Mouse (Mus musculus) splenic B cell, adult 2 months (primary cell): ENCODE data around the gene Fam206a.

Source experiments
- DNase-seq: peaks from one replicate; pipeline ENCODE4 v3.0.0-alpha.2; 2011; ENCODE audit warnings: low read depth, low spot score
- H3K27me3 ChIP-seq: 2 replicates; pipeline ENCODE4 v1.6.1; 2012; ENCODE audit warnings: mild to moderate bottlenecking, low read length, moderate library complexity, mixed read lengths; ENCODE audit not compliant: control insufficient read depth, poor library complexity, insufficient read depth, severe bottlenecking
- H3K36me3 ChIP-seq: 2 replicates; pipeline ENCODE4 v1.6.1; 2012; ENCODE audit warnings: mild to moderate bottlenecking, low read length, moderate library complexity, mixed read lengths; ENCODE audit not compliant: control insufficient read depth, poor library complexity, insufficient read depth, severe bottlenecking

Fam206a gene

GRCm38 (mm10) chr4:56801907-56802668 lies at the start of gene Fam206a, which contains the start of gene Elp1:
Fam206a (plus strand) TSS chr4:56802345.
Elp1 (minus strand) TSS chr4:56802331.
- Histone ChIP-seq H3K27me3 (no peaks in the 10 kb centered on the region), H3K36me3 (peaks cover 4% of the 10 kb centered on the region)
- DNase-seq, result peak; percentile 94

- DNase-seq, result no peak
- Histone ChIP-seq H3K36me3 (peaks cover 16% of the 10 kb centered on the region), H3K27me3 (no peaks in the 10 kb centered on the region)
Observed at GRCm38 (mm10) chr4:56756021-56756420, 46.1 kb upstream of the Fam206a start.

GRCm38 (mm10) chr4:56756966-56757600 lies 45.1 kb upstream of the Fam206a start:
- no peak for DNase-seq
- Histone ChIP-seq H3K27me3 (no peaks in the 10 kb centered on the region), H3K36me3 (peaks cover 18% of the 10 kb centered on the region)

GRCm38 (mm10) chr4:56757693-56758092 lies 44.5 kb upstream of the Fam206a start:
- Histone ChIP-seq H3K36me3 (peaks cover 18% of the 10 kb centered on the region), H3K27me3 (no peaks in the 10 kb centered on the region)
- peak; percentile 6 for DNase-seq

GRCm38 (mm10) chr4:56767861-56768284 lies 34.3 kb upstream of the Fam206a start:
- no peak for DNase-seq
- peaks cover 16% of the 10 kb centered on the region for H3K36me3 ChIP-seq

GRCm38 (mm10) chr4:56768913-56769312 lies 33.2 kb upstream of the Fam206a start:
- Histone ChIP-seq H3K36me3 (peaks cover 20% of the 10 kb centered on the region), H3K27me3 (no peaks in the 10 kb centered on the region)
- DNase-seq, result no peak

More at GRCm38 (mm10) chr4:56767861-56768284, 34.3 kb upstream of the Fam206a start:
- no peaks in the 10 kb centered on the region for H3K27me3 ChIP-seq

- no peak for DNase-seq
- H3K27me3 ChIP-seq, result no peaks in the 10 kb centered on the region
- peaks cover 17% of the 10 kb centered on the region for H3K36me3 ChIP-seq
Observed at GRCm38 (mm10) chr4:56771065-56771464, 31.1 kb upstream of the Fam206a start.

GRCm38 (mm10) chr4:56791373-56791772 lies 10.8 kb upstream of the Fam206a start:
- DNase-seq, result peak; percentile 11
- Histone ChIP-seq H3K27me3 (no peaks in the 10 kb centered on the region), H3K36me3 (peaks cover 8% of the 10 kb centered on the region)

- H3K27me3 ChIP-seq, result no peaks in the 10 kb centered on the region
- no peak for DNase-seq
Observed at GRCm38 (mm10) chr4:56802669-56803150, 565 bp downstream of the Fam206a start.

GRCm38 (mm10) chr4:56809050-56809449 lies 6.9 kb downstream of the Fam206a start:
- no peak for DNase-seq

More at GRCm38 (mm10) chr4:56802669-56803150, 565 bp downstream of the Fam206a start:
- H3K36me3 ChIP-seq, result peaks cover 1% of the 10 kb centered on the region

GRCm38 (mm10) chr4:56811642-56812041 lies 9.5 kb downstream of the Fam206a start:
- DNase-seq, result no peak
- H3K36me3 ChIP-seq, result no peaks in the 10 kb centered on the region; the same call in 1 of the 2 replicates
- H3K27me3 ChIP-seq, result no peaks in the 10 kb centered on the region

More at GRCm38 (mm10) chr4:56809050-56809449, 6.9 kb downstream of the Fam206a start:
- H3K36me3 ChIP-seq, result no peaks in the 10 kb centered on the region; the same call in none of the 2 replicates
- H3K27me3 ChIP-seq, result no peaks in the 10 kb centered on the region

GRCm38 (mm10) chr4:56812096-56812495 lies 10.0 kb downstream of the Fam206a start:
- no peaks in the 10 kb centered on the region; the same call in 1 of the 2 replicates for H3K36me3 ChIP-seq
- no peaks in the 10 kb centered on the region for H3K27me3 ChIP-seq
- no peak for DNase-seq

- H3K36me3 ChIP-seq, result no peaks in the 10 kb centered on the region
- no peaks in the 10 kb centered on the region for H3K27me3 ChIP-seq
- DNase-seq, result no peak
Observed at GRCm38 (mm10) chr4:56815131-56815530, 13.0 kb downstream of the Fam206a start.

GRCm38 (mm10) chr4:56820017-56820550 lies 17.9 kb downstream of the Fam206a start:
- H3K36me3 ChIP-seq, result no peaks in the 10 kb centered on the region
- peak; percentile 55 for DNase-seq
- no peaks in the 10 kb centered on the region for H3K27me3 ChIP-seq

GRCm38 (mm10) chr4:56824231-56824630 lies 22.1 kb downstream of the Fam206a start:
- Histone ChIP-seq H3K36me3 (no peaks in the 10 kb centered on the region), H3K27me3 (no peaks in the 10 kb centered on the region)
- DNase-seq, result no peak
